Mouse (Mus musculus) forebrain, embryonic 13.5 days (tissue): ENCODE results near the gene Bdh1. TPM values are rescaled to one million over a fixed set of nuclear protein-coding genes. Genes with fewer than 3 reads are reported as not detected.

ENCODE experiments used
- polyA plus RNA-seq: library from polyadenylated mRNA; unstranded; fragments of >200 nt; fragmentation: Nextera tagmentation; extraction: Ambion mirVana; gene quantifications from 2 replicates; pipeline ENCODE4 v1.2.1, GENCODE M21; 2015

The Bdh1 gene
- polyA plus RNA-seq, 1 experiment from 2014 or later, result 88.7 TPM

Other genes starting within 250 kb of the Bdh1 start
- 13.9 and 14.9 TPM in 2 replicates for gene Acap2, start 221.0 kb upstream of the Bdh1 start, polyA plus RNA-seq
- 91.9 and 95.2 TPM in 2 replicates for gene Ppp1r2, start 147.0 kb upstream of the Bdh1 start, polyA plus RNA-seq
- gene Apod, start 107.5 kb upstream of the Bdh1 start, polyA plus RNA-seq, result 28.0 and 32.5 TPM in 2 replicates
- gene Dlg1, start 241.2 kb downstream of the Bdh1 start, polyA plus RNA-seq, result 17.9 and 19.7 TPM in 2 replicates